Mouse (Mus musculus): ENCODE measurements around the gene Zcchc7.

- TF ChIP-seq CTCF (IDR thresholded peaks at IDR 0.05; ENCODE audit: insufficient read depth, low read length) (no peak), POLR2A (IDR thresholded peaks at IDR 0.05; ENCODE audit: borderline replicate concordance, extremely low read depth, low read depth, low read length) (no peak)
Measured at GRCm38 (mm10) chr4:44891344-44891743, 135.7 kb downstream of the Zcchc7 start.

All from lung, adult 2 months (tissue).